Mouse (Mus musculus) MEL (cell line): ENCODE data around the gene Gm20388. TPM values are rescaled to one million over a fixed set of nuclear protein-coding genes. Genes with fewer than 3 reads are reported as not detected.

ENCODE experiments used
- DNase-seq: peaks from one replicate; pipeline ENCODE4 v3.0.0; 2011; ENCODE audit warnings: low read depth, low spot score
- H3K27ac ChIP-seq: 2 replicates; pipeline ENCODE4 v1.5.1; 2012; ENCODE audit warnings: low read depth, mild to moderate bottlenecking, control low read depth, low read length, moderate library complexity; ENCODE audit not compliant: control insufficient read depth
- H3K27me3 ChIP-seq, 2 experiments: fragments of 150-350 bp in 1 of 2; sonication (generic) in 1 of 2; 2 replicates each; pipeline ENCODE4 v1.6.1; 2012; ENCODE audit warnings: low read length in 2 of 2, mild to moderate bottlenecking in 2 of 2, improper control_type of control experiment in 1 of 2, moderate library complexity in 1 of 2; ENCODE audit not compliant: insufficient read depth in 2 of 2, control insufficient read depth in 1 of 2
- H3K36me3 ChIP-seq, 2 experiments: 2 replicates each; pipeline ENCODE4 v1.6.1; 2012 to 2014; ENCODE audit warnings: low read length in 2 of 2, improper control_type of control experiment in 1 of 2, inconsistent platforms in 1 of 2, mild to moderate bottlenecking in 1 of 2; ENCODE audit not compliant: insufficient read depth in 2 of 2, control insufficient read depth in 1 of 2
- H3K4me1 ChIP-seq, 2 experiments: fragments of 150-350 bp in 1 of 2; sonication (generic) in 1 of 2; 2 replicates each; pipeline ENCODE4 v1.6.1; 2012; ENCODE audit warnings: low read length in 2 of 2, improper control_type of control experiment in 1 of 2, mild to moderate bottlenecking in 1 of 2; ENCODE audit not compliant: insufficient read depth in 2 of 2, control insufficient read depth in 1 of 2
- H3K4me3 ChIP-seq, 2 experiments: fragments of 150-350 bp in 1 of 2; sonication (generic) in 1 of 2; 2 replicates each; pipeline ENCODE4 v1.5.1; 2012; ENCODE audit warnings: low read depth in 2 of 2, low read length in 2 of 2, mild to moderate bottlenecking in 2 of 2, moderate library complexity in 2 of 2, control low read depth in 1 of 2, improper control_type of control experiment in 1 of 2; ENCODE audit not compliant: control insufficient read depth in 1 of 2, insufficient read depth in 1 of 2
- H3K79me2 ChIP-seq: 2 replicates; pipeline ENCODE4 v1.6.1; 2012; ENCODE audit warnings: mild to moderate bottlenecking, low read length, moderate library complexity; ENCODE audit not compliant: control insufficient read depth, poor library complexity, insufficient read depth
- H3K9ac ChIP-seq: 2 replicates; pipeline ENCODE4 v1.6.1; 2012; ENCODE audit warnings: low read depth, mild to moderate bottlenecking, control low read depth, low read length, moderate library complexity; ENCODE audit not compliant: control insufficient read depth, poor library complexity, severe bottlenecking
- H3K9me3 ChIP-seq: fragments of 150-350 bp; sonication (generic); replicated peaks from 2 replicates; pipeline ENCODE4 v1.6.1; 2012; ENCODE audit warnings: mild to moderate bottlenecking, low read length, improper control_type of control experiment, moderate library complexity; ENCODE audit not compliant: insufficient read depth
- BHLHE40 ChIP-seq: IDR thresholded peaks from 2 replicates; pipeline ENCODE4 v1.6.1; 2012; ENCODE audit warnings: low read depth, mild to moderate bottlenecking, inconsistent platforms, low read length, improper control_type of control experiment, borderline replicate concordance
- CTCF ChIP-seq, 3 experiments: IDR thresholded peaks in 2 of 3; conservative IDR thresholded peaks in 1 of 3; 2 replicates each; pipeline ENCODE4 v1.5.1; 2011 to 2012; ENCODE audit warnings: low read length in 3 of 3, low read depth in 2 of 3, mild to moderate bottlenecking in 2 of 3, improper control_type of control experiment in 1 of 3, inconsistent platforms in 1 of 3, mixed read lengths in 1 of 3, moderate library complexity in 1 of 3; ENCODE audit not compliant: control insufficient read depth in 1 of 3, insufficient read depth in 1 of 3, poor library complexity in 1 of 3, severe bottlenecking in 1 of 3
- ELF1 ChIP-seq: IDR thresholded peaks from 2 replicates; pipeline ENCODE4 v1.6.1; 2014; ENCODE audit warnings: low read depth, mild to moderate bottlenecking, inconsistent platforms, low read length, improper control_type of control experiment, moderate library complexity
- HCFC1 ChIP-seq: IDR thresholded peaks from 2 replicates; pipeline ENCODE4 v1.6.1; 2012; ENCODE audit warnings: low read depth, mild to moderate bottlenecking, inconsistent platforms, low read length, improper control_type of control experiment, moderate library complexity
- KAT2A ChIP-seq: conservative IDR thresholded peaks from 2 replicates; pipeline ENCODE4 v1.6.1; 2012; ENCODE audit warnings: low read depth, low read length, improper control_type of control experiment, inconsistent platforms
- MAFK ChIP-seq: IDR thresholded peaks from 2 replicates; pipeline ENCODE4 v1.6.1; 2011; ENCODE audit warnings: low read depth, mild to moderate bottlenecking, low read length, improper control_type of control experiment, borderline replicate concordance
- MAZ ChIP-seq: IDR thresholded peaks from 2 replicates; pipeline ENCODE4 v1.6.1; 2012; ENCODE audit warnings: low read depth, mild to moderate bottlenecking, inconsistent platforms, low read length, improper control_type of control experiment
- MXI1 ChIP-seq: IDR thresholded peaks from 2 replicates; pipeline ENCODE4 v1.6.1; 2011; ENCODE audit warnings: mild to moderate bottlenecking, low read depth, low read length, improper control_type of control experiment
- MYB ChIP-seq: IDR thresholded peaks from 2 replicates; pipeline ENCODE4 v1.6.1; 2011; ENCODE audit warnings: mild to moderate bottlenecking, low read depth, low read length, improper control_type of control experiment
- NELFE ChIP-seq: IDR thresholded peaks from 2 replicates; pipeline ENCODE4 v1.6.1; 2011; ENCODE audit warnings: low read depth, low read length, improper control_type of control experiment
- POLR2AphosphoS2 ChIP-seq: IDR thresholded peaks from 2 replicates; pipeline ENCODE4 v1.6.1; 2011; ENCODE audit warnings: low read length, improper control_type of control experiment
- RAD21 ChIP-seq: IDR thresholded peaks from 2 replicates; pipeline ENCODE4 v1.6.1; 2011; ENCODE audit warnings: mild to moderate bottlenecking, low read depth, low read length, improper control_type of control experiment
- RCOR1 ChIP-seq: IDR thresholded peaks from 2 replicates; pipeline ENCODE4 v1.6.1; 2012; ENCODE audit warnings: low read depth, mild to moderate bottlenecking, inconsistent platforms, low read length, improper control_type of control experiment
- SIN3A ChIP-seq: IDR thresholded peaks from 2 replicates; pipeline ENCODE4 v1.6.1; 2012; ENCODE audit warnings: low read length, improper control_type of control experiment, inconsistent platforms
- SMC3 ChIP-seq: IDR thresholded peaks from 2 replicates; pipeline ENCODE4 v1.6.1; 2011; ENCODE audit warnings: low read depth, low read length, improper control_type of control experiment
- TAL1 ChIP-seq: IDR thresholded peaks from 2 replicates; pipeline ENCODE4 v1.6.1; 2012; ENCODE audit warnings: mild to moderate bottlenecking, inconsistent platforms, low read length, moderate library complexity, mixed read lengths
- USF1 ChIP-seq: IDR thresholded peaks from 2 replicates; pipeline ENCODE4 v1.6.1; 2014; ENCODE audit warnings: low read depth, mild to moderate bottlenecking, inconsistent platforms, low read length, improper control_type of control experiment, moderate library complexity
- ZC3H11A ChIP-seq: IDR thresholded peaks from 2 replicates; pipeline ENCODE4 v1.6.1; 2012; ENCODE audit warnings: low read depth, mild to moderate bottlenecking, inconsistent platforms, low read length, improper control_type of control experiment
- ZKSCAN1 ChIP-seq: IDR thresholded peaks from 2 replicates; pipeline ENCODE4 v1.6.1; 2012; ENCODE audit warnings: low read depth, mild to moderate bottlenecking, inconsistent platforms, low read length, improper control_type of control experiment, moderate library complexity
- ZMIZ1 ChIP-seq: IDR thresholded peaks from 2 replicates; pipeline ENCODE4 v1.6.1; 2012; ENCODE audit warnings: low read depth, mild to moderate bottlenecking, inconsistent platforms, low read length, improper control_type of control experiment, moderate library complexity
- ZNF384 ChIP-seq: IDR thresholded peaks from 2 replicates; pipeline ENCODE4 v1.6.1; 2012; ENCODE audit warnings: low read depth, mild to moderate bottlenecking, inconsistent platforms, low read length, improper control_type of control experiment
- polyA plus RNA-seq, 2 experiments: library from polyadenylated mRNA; stranded (reverse) in 1 of 2; unstranded in 1 of 2; fragments of >175 nt in 1 of 2; fragments of >200 nt in 1 of 2; gene quantifications; 2 replicates each; pipeline versions ENCODE4 v1.2.1 to v1.2.4; 2012; ENCODE audit warnings: low replicate concordance in 2 of 2, low read depth in 1 of 2; ENCODE audit not compliant: insufficient read length in 2 of 2, insufficient read depth in 1 of 2, missing spikeins in 1 of 2
- total RNA-seq: library from RNA; depleted of rRNA; stranded (reverse); fragments of 300-350 nt; gene quantifications from 2 replicates; pipeline ENCODE4 v1.2.3, GENCODE M21; 2012

Gm20388 gene
- total and polyA plus RNA-seq, 3 experiments: 11.1 to 17.8 TPM; not detected in 1

DNA sequence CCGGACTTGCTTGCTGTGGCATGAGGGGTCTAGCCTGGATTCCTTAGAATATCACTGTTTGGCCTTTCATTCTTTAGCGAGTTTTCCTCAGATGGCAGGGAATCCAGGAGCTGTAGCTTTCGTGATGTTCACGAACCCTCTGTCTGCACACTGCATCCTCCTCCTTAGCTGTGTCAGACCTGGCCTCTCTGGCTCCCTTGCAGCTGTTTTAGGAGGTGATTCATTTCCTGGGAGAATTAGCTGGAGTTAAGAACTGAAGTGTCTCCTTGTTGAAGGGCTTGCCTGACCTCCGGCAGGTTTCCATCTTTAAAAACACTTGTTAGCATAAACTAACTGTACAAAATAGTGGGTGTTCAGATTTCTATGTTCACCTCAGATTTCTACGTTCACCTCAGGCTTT, 4343.3 kb downstream of the Gm20388 start:
- Histone ChIP-seq H3K4me3 (no peak overlapping the region), H3K9me3 (no peaks in the 10 kb centered on the region), H3K79me2 (peaks cover 4% of the 10 kb centered on the region; the same call in 1 of the 2 replicates), H3K27ac (no peak overlapping the region), H3K36me3 (peaks cover 0 to 4% of the 10 kb centered on the region in 2 experiments; a peak in 2 of 4 replicates), H3K4me1 (peaks cover 0 to 14% of the 10 kb centered on the region in 2 experiments; a peak in 2 of 4 replicates), H3K27me3 (no peaks in the 10 kb centered on the region), H3K9ac (no peak overlapping the region)
- TF ChIP-seq ZC3H11A (no peak), SMC3 (no peak), ZMIZ1 (no peak), ELF1 (no peak), RAD21 (no peak), MAFK (no peak), RCOR1 (no peak), TAL1 (no peak), CTCF (IDR thresholded peaks at IDR 0.05 in 2 of 3, conservative IDR thresholded peaks at IDR 0.05 in 1 of 3; ENCODE audit: control insufficient read depth in 1 of 3, insufficient read depth in 1 of 3, low read depth in 2 of 3, low read length in 3 of 3, poor library complexity in 1 of 3, severe bottlenecking in 1 of 3) (no peak), MAZ (no peak), KAT2A (no peak), POLR2AphosphoS2 (no peak)
- no peak for DNase-seq

DNA sequence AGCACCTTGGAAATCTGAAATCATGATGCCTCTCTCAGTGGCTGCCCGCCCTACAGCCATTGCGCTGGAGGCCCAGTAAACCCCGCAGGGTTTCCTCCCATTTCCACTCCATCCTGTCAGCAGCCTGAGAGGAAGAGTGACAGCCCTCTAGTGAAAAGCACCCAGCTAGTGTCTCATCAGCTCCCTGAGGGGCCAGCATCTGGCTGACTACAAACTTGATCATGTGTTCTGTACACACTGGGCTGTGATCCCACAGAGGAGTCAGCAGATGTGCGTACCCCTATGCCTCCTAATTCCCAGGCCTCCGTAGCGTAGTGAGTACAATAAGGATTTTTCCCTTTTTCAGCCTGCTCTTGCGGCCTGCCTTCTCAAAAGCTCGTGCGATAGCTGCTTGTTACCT, 4346.2 kb downstream of the Gm20388 start:
- Histone ChIP-seq H3K36me3 (no peaks in the 10 kb centered on the region), H3K4me3 (no peak overlapping the region), H3K27me3 (no peaks in the 10 kb centered on the region), H3K27ac (no peak overlapping the region), H3K4me1 (no peaks in the 10 kb centered on the region), H3K79me2 (peaks cover 4% of the 10 kb centered on the region; the same call in 1 of the 2 replicates), H3K9me3 (no peaks in the 10 kb centered on the region), H3K9ac (no peak overlapping the region)
- no peak for DNase-seq
- TF ChIP-seq SIN3A (no peak), MAFK (no peak), RCOR1 (no peak), ZKSCAN1 (no peak), BHLHE40 (no peak), HCFC1 (no peak), MXI1 (no peak), USF1 (no peak), MYB (no peak), ZNF384 (no peak), NELFE (no peak), POLR2AphosphoS2 (no peak)
